Mouse (Mus musculus): ENCODE data around the gene Galntl5. TPM values are rescaled to one million over a fixed set of nuclear protein-coding genes. Genes with fewer than 3 reads are reported as not detected.
"Not testable (repeated sequence)": the region's sequence is repeated elsewhere in the genome, so short reads cannot be mapped to it uniquely, and the experiment has no call there.

Gene Galntl5
- polyA plus RNA-seq, 1 experiment from 2014 or later: not detected

DNA sequence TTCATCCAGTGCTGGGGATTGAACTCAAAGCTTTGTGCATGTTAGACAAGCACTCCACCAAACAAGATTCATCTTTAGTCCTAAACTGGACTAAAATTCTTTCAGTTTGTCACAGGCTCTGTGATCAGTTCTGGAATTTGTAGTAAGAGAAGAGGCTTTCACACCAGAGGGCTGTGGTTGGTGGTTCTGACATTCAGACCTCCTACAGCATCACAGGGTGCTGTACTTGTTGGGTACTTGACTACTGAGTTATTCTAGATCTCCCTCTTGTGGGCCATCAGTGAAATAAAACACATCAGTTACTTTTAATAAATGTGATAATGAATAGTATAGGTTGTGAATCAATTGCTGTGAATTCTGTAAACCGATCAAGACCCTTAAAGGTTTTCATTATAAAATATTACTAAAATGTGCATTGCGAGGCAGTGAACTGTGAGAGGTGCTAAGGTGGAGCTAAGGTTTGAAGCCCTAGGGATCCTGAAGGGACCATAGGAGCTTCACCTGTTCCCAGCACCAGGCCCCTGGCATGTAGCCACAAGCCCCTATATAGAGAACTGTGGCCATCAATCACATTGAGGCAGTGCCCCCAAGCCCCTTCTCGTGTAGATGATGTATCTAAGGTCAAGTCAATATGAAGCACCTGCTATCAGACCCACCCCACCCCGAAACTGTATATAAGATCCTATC lies 16.0 kb upstream of the Galntl5 start:
- H3K36me3 ChIP-seq: no peaks in the 10 kb centered on the region
- WGBS: 76% methylated on average over 4 of the region's 4 CpGs
- no peak overlapping the region for H3K27ac ChIP-seq (replicated peaks)
- H3K4me2 ChIP-seq (replicated peaks): no peak overlapping the region
- H3K9ac ChIP-seq: no peak overlapping the region
- H3K9me3 ChIP-seq (replicated peaks): no peaks in the 10 kb centered on the region
- H3K27me3 ChIP-seq: no peaks in the 10 kb centered on the region
- H3K4me1 ChIP-seq: no peaks in the 10 kb centered on the region
- no peak overlapping the region for H3K4me3 ChIP-seq (replicated peaks)
- no peak for ATAC-seq (ENCODE audit: insufficient number of reproducible peaks, low FRiP score, low TSS enrichment, low read depth)

DNA sequence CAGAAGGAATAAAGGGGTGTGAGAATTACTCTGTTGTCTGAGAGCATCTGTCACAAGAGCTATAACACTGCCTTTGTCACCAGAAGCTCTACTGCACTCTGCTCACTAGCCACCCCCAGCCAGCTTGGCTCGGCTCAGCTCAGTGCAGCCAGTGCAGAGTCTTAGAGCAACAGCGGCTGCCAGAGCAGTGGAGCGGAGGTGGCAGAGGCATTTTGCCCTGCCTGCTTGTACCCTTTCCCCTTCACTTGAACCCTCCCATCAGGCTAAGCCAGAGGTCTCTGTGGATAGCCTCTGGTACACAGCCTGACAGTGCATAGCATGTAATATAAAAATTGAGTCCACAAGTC lies 15.5 kb upstream of the Galntl5 start:
- Histone ChIP-seq H3K9me3 (replicated peaks) (no peaks in the 10 kb centered on the region), H3K36me3 (no peaks in the 10 kb centered on the region), H3K27ac (replicated peaks) (no peak overlapping the region), H3K27me3 (no peaks in the 10 kb centered on the region), H3K9ac (no peak overlapping the region), H3K4me2 (replicated peaks) (no peak overlapping the region), H3K4me3 (replicated peaks) (no peak overlapping the region), H3K4me1 (no peaks in the 10 kb centered on the region)
- no peak for ATAC-seq (ENCODE audit: insufficient number of reproducible peaks, low FRiP score, low TSS enrichment, low read depth)
- 77% methylated on average over 3 of the region's 3 CpGs for WGBS

DNA sequence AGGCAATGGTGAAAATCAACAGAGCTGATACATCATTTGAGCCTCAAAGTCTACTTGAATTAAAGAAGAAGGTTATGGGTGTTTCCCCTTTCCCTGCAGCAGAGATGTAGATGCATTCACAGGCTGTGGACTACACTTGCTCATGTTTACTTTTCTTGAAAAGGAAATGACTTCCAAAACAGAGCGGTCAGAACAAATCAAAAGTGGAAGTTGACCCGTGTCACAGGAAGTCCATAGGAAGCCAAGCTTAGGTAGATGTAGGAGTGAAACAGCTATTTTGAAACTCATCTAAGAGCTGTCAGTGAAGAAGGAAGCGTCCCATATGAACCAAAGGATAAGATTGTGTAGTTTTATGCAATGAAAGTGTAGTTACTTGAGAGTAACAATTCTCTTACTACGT lies 14.6 kb upstream of the Galntl5 start:
- H3K4me3 ChIP-seq (replicated peaks): no peak overlapping the region
- H3K27ac ChIP-seq (replicated peaks): no peak overlapping the region
- H3K4me2 ChIP-seq (replicated peaks): no peak overlapping the region
- WGBS: 74% methylated on average over 4 of the region's 4 CpGs
- H3K9me3 ChIP-seq (replicated peaks): no peaks in the 10 kb centered on the region
- H3K4me1 ChIP-seq: no peaks in the 10 kb centered on the region
- no peaks in the 10 kb centered on the region for H3K27me3 ChIP-seq
- H3K9ac ChIP-seq: no peak overlapping the region
- no peak for ATAC-seq (ENCODE audit: insufficient number of reproducible peaks, low FRiP score, low TSS enrichment, low read depth)
- no peaks in the 10 kb centered on the region for H3K36me3 ChIP-seq

DNA sequence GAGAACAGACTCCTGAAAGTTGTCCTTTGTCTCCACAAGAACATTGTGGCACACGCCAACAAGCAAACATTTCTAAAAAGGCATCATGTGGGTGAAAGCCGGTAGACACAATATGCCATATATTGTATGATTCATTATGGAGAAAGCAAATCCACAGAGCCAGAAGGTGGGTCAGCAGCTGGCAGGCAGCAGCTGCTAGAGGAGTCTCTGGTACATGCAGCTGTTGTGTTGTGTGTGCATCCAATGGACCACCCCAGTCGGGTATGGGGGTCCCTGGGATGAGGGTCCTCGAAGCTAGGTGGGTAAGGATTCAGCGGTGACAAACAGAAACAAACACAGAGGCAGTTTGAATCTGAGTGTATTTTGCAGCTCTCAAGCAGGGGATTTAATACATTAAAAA lies 3.3 kb upstream of the Galntl5 start:
- H3K27me3 ChIP-seq; H3K9ac ChIP-seq; H3K4me3 ChIP-seq (replicated peaks); H3K4me1 ChIP-seq; H3K4me2 ChIP-seq (replicated peaks); ATAC-seq (ENCODE audit: insufficient number of reproducible peaks, low FRiP score, low TSS enrichment, low read depth); H3K27ac ChIP-seq (replicated peaks); H3K36me3 ChIP-seq; H3K9me3 ChIP-seq (replicated peaks): not testable (repeated sequence)
- 87% methylated on average over 5 of the region's 5 CpGs for WGBS

DNA sequence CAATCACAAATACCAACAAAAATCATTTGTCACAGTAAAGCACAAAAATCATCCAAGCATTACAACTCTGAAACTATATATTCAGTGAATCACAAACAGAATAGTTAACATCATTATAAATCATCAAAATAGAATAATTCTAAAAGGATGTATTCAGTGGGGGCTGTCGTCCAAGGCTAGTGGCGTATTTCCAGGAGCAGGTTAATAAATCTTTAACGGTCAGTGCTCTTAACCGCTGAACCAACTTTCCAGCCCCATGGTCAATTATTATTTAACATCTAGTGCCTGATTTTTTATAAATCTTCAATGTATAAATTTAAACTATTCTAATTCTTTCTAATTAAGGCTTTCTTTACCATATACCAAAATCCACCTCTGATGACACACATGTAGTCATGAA lies 2.7 kb upstream of the Galntl5 start:
- H3K27me3 ChIP-seq; ATAC-seq (ENCODE audit: insufficient number of reproducible peaks, low FRiP score, low TSS enrichment, low read depth); H3K4me3 ChIP-seq (replicated peaks); H3K9ac ChIP-seq; H3K9me3 ChIP-seq (replicated peaks); H3K4me2 ChIP-seq (replicated peaks); H3K27ac ChIP-seq (replicated peaks); H3K4me1 ChIP-seq; H3K36me3 ChIP-seq: not testable (repeated sequence)
- WGBS: 92% methylated on average over 4 of the region's 4 CpGs

DNA sequence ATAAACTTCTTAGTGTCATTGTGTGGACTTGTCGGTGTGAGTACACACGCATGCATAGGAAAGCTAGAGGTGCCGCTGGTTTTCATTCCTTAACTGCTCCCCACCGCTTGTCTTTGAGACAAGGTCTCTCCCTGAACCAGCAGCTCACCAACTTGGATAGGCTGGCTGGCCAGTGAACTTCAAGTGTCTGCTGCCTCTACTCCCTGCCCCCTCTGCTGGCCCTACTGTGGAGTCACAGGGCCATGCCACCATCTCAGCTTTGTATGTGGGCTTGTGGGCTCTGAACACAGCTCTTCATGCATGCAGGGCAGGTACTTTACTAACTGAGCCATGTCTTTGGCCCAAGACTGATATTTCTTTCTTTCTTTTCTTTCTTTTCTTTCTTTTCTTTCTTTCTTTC lies 2.0 kb upstream of the Galntl5 start:
- H3K27me3 ChIP-seq: no peaks in the 10 kb centered on the region
- no peak overlapping the region for H3K4me2 ChIP-seq (replicated peaks)
- no peaks in the 10 kb centered on the region for H3K4me1 ChIP-seq
- no peak overlapping the region for H3K4me3 ChIP-seq (replicated peaks)
- WGBS: 90% methylated on average over 4 of the region's 4 CpGs
- no peaks in the 10 kb centered on the region for H3K36me3 ChIP-seq
- H3K9me3 ChIP-seq (replicated peaks): no peaks in the 10 kb centered on the region
- H3K9ac ChIP-seq: no peak overlapping the region
- ATAC-seq (ENCODE audit: insufficient number of reproducible peaks, low FRiP score, low TSS enrichment, low read depth): no peak
- H3K27ac ChIP-seq (replicated peaks): no peak overlapping the region

DNA sequence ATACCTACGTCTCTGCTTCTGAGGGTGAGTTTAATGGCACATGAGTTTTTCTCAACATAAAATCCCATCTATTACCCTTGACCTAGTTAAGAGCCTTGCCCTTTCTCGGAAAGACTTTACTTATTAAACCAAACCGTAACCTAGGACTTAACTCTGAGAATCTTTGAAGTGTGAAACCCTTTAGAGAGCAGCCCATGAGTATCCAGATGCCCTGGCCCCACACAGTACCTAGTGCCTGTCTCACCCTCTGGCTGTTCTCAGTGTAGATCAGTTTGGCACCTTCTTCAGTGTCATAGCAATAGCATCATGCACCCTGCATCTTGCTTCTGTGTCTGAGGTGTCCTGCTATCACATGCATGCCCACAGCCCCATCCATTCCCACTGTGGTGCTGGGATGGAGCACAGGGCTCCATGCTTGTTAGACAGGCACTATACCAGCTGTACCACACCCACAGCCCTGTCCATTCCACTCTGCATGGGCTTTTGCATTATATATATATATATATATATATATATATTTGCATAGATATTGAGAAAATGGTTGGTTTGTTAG lies 1.2 kb upstream of the Galntl5 start:
- H3K27ac ChIP-seq (replicated peaks): no peak overlapping the region
- H3K4me2 ChIP-seq (replicated peaks): no peak overlapping the region
- no peaks in the 10 kb centered on the region for H3K4me1 ChIP-seq
- no peaks in the 10 kb centered on the region for H3K27me3 ChIP-seq
- no peak overlapping the region for H3K9ac ChIP-seq
- no peaks in the 10 kb centered on the region for H3K36me3 ChIP-seq
- ATAC-seq (ENCODE audit: insufficient number of reproducible peaks, low FRiP score, low TSS enrichment, low read depth): no peak
- H3K4me3 ChIP-seq (replicated peaks): no peak overlapping the region
- 91% methylated on average over 3 of the region's 3 CpGs for WGBS
- no peaks in the 10 kb centered on the region for H3K9me3 ChIP-seq (replicated peaks)

DNA sequence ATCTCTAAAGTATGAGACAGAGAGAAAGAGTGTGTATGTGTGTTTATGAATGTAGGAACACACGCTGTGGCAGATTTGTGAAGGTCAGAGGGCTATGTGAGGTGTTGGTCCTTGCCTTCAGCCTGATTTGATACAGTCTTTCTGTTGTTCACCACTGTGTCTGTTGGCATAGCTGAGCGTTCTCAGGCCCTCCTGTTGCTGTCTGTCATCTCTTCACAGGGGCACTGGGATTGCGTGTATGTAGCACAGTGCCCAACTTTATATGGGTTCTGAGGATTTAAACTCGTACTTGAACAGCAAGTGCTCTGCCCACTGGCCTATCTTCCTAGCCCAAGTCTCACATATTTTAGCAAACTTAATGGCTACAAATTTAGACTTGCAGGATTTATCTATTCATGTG lies 2.3 kb downstream of the Galntl5 start:
- H3K4me2 ChIP-seq (replicated peaks): no peak overlapping the region
- no peak for ATAC-seq (ENCODE audit: insufficient number of reproducible peaks, low FRiP score, low TSS enrichment, low read depth)
- no peaks in the 10 kb centered on the region for H3K9me3 ChIP-seq (replicated peaks)
- H3K4me3 ChIP-seq (replicated peaks): no peak overlapping the region
- H3K4me1 ChIP-seq: 0 out of 2 replicates have a peak, but pooled peaks cover 4% of the 10 kb centered on the region
- no peaks in the 10 kb centered on the region for H3K36me3 ChIP-seq
- H3K9ac ChIP-seq: no peak overlapping the region
- WGBS: 76% methylated on average over 4 of the region's 4 CpGs
- H3K27ac ChIP-seq (replicated peaks): no peak overlapping the region
- H3K27me3 ChIP-seq: no peaks in the 10 kb centered on the region

DNA sequence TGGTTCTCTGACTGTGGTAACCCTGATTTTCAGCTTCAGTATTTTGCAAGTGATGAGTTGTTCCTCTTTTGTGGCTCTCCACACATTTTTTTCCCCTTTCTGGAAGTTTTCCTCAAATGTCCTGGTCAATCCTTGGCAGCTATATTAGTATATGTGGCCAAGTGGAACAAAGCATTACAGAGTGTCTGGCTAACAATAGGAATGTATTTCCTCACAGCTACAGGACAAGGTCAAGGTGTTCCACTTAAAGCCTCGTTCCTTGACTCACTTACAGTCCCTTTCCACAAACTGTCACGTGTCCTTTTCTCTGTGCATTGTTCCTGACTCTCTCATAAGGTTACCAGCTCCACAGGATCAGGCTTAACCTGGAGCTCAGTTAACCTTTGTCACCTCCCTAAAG lies 3.3 kb downstream of the Galntl5 start:
- 55% methylated on average over 2 of the region's 2 CpGs for WGBS
- H3K4me1 ChIP-seq: 0 out of 2 replicates have a peak, but pooled peaks cover 4% of the 10 kb centered on the region
- H3K9ac ChIP-seq: no peak overlapping the region
- no peaks in the 10 kb centered on the region for H3K9me3 ChIP-seq (replicated peaks)
- H3K4me2 ChIP-seq (replicated peaks): no peak overlapping the region
- no peak overlapping the region for H3K4me3 ChIP-seq (replicated peaks)
- no peak for ATAC-seq (ENCODE audit: insufficient number of reproducible peaks, low FRiP score, low TSS enrichment, low read depth)
- no peaks in the 10 kb centered on the region for H3K27me3 ChIP-seq
- no peaks in the 10 kb centered on the region for H3K36me3 ChIP-seq
- H3K27ac ChIP-seq (replicated peaks): no peak overlapping the region

DNA sequence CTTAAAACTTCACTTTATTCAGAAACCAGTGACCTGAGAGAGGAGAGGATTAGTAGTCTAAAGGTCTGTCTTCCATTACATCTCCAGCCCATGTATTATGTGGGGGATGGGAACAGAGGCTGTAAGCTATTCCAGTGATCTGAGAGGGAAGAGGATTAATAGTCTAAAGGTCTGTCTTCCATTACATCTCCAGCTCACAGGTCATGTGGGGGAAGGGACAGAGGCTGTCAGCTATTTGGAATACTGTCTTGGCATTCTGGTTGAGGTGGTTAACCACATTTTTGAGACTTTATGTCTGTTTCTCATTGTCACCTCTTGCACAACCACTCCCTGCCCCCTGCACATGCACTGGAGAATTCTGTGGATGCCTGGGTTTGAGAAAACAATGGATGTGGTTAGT lies 6.5 kb downstream of the Galntl5 start:
- no peak for ATAC-seq (ENCODE audit: insufficient number of reproducible peaks, low FRiP score, low TSS enrichment, low read depth)

DNA sequence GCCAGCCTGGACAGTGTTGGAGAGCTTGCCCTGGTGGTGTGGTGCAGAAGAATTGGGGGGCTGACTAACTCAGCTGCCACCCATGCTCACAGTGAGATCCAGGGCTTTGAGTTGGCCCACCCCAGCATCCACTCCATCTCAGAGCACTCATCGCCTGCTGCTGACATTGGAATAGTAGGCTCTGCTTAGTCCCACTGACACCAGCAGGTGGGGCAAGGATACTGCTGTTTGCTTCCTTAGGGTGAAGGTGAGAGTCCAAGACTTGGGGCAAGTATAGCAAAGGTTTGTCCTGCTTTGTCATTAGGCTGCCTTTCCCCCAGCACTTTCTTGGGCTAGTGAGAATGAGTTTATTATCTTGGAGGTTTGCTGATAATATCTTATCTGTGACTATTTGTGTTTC lies 7.5 kb downstream of the Galntl5 start:
- Histone ChIP-seq H3K9me3 (replicated peaks) (no peaks in the 10 kb centered on the region), H3K4me3 (replicated peaks) (no peak overlapping the region), H3K36me3 (no peaks in the 10 kb centered on the region), H3K27ac (replicated peaks) (no peak overlapping the region), H3K4me2 (replicated peaks) (no peak overlapping the region), H3K27me3 (no peaks in the 10 kb centered on the region), H3K9ac (no peak overlapping the region), H3K4me1 (0 out of 2 replicates have a peak, but pooled peaks cover 4% of the 10 kb centered on the region)
- 35% methylated on average over 1 of the region's 1 CpGs for WGBS
- ATAC-seq (ENCODE audit: insufficient number of reproducible peaks, low FRiP score, low TSS enrichment, low read depth): no peak

More for the DNA sequence above, 6.5 kb downstream of the Galntl5 start:
- Histone ChIP-seq H3K9ac (no peak overlapping the region), H3K4me2 (replicated peaks) (no peak overlapping the region), H3K9me3 (replicated peaks) (no peaks in the 10 kb centered on the region), H3K36me3 (no peaks in the 10 kb centered on the region), H3K4me1 (0 out of 2 replicates have a peak, but pooled peaks cover 4% of the 10 kb centered on the region), H3K4me3 (replicated peaks) (no peak overlapping the region), H3K27me3 (no peaks in the 10 kb centered on the region), H3K27ac (replicated peaks) (no peak overlapping the region)

DNA sequence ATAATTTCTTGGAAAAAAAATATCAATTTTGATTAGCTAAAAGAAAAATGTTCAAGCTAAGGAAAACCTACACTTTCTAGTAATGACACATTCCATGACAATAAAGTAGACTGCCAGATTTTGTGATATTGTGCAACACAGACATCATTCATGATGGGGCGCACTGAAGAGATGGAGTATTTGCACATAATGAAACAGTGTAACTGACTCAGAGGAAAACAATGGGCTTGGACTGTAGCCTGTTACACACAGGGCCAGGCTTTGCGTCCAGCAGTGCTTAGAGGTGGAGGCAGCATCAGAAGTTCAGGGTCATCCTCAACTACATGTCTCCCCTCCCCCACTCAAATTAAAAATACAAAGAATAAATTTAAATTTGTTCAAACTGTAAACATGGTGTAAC lies 9.3 kb downstream of the Galntl5 start:
- no peak overlapping the region for H3K4me2 ChIP-seq (replicated peaks)
- no peak overlapping the region for H3K9ac ChIP-seq
- H3K4me3 ChIP-seq (replicated peaks): no peak overlapping the region
- no peak for ATAC-seq (ENCODE audit: insufficient number of reproducible peaks, low FRiP score, low TSS enrichment, low read depth)
- no peak overlapping the region for H3K27ac ChIP-seq (replicated peaks)
- 85% methylated on average over 2 of the region's 2 CpGs for WGBS
- H3K9me3 ChIP-seq (replicated peaks): no peaks in the 10 kb centered on the region
- H3K36me3 ChIP-seq: no peaks in the 10 kb centered on the region
- no peaks in the 10 kb centered on the region for H3K27me3 ChIP-seq
- H3K4me1 ChIP-seq: 0 out of 2 replicates have a peak, but pooled peaks cover 4% of the 10 kb centered on the region
